Mouse (Mus musculus) MEL (cell line): Measurements from ENCODE around the gene Slc35e3. TPM values are rescaled to one million over a fixed set of nuclear protein-coding genes. Genes with fewer than 3 reads are reported as not detected.

ENCODE experiments used
- DNase-seq: peaks from one replicate; pipeline ENCODE4 v3.0.0; 2011; ENCODE audit warnings: low read depth, low spot score
- H3K27ac ChIP-seq: 2 replicates; pipeline ENCODE4 v1.5.1; 2012; ENCODE audit warnings: low read depth, mild to moderate bottlenecking, control low read depth, low read length, moderate library complexity; ENCODE audit not compliant: control insufficient read depth
- H3K27me3 ChIP-seq, 2 experiments: fragments of 150-350 bp in 1 of 2; sonication (generic) in 1 of 2; 2 replicates each; pipeline ENCODE4 v1.6.1; 2012; ENCODE audit warnings: low read length in 2 of 2, mild to moderate bottlenecking in 2 of 2, improper control_type of control experiment in 1 of 2, moderate library complexity in 1 of 2; ENCODE audit not compliant: insufficient read depth in 2 of 2, control insufficient read depth in 1 of 2
- H3K36me3 ChIP-seq, 2 experiments: 2 replicates each; pipeline ENCODE4 v1.6.1; 2012 to 2014; ENCODE audit warnings: low read length in 2 of 2, improper control_type of control experiment in 1 of 2, inconsistent platforms in 1 of 2, mild to moderate bottlenecking in 1 of 2; ENCODE audit not compliant: insufficient read depth in 2 of 2, control insufficient read depth in 1 of 2
- H3K4me1 ChIP-seq, 2 experiments: fragments of 150-350 bp in 1 of 2; sonication (generic) in 1 of 2; 2 replicates each; pipeline ENCODE4 v1.6.1; 2012; ENCODE audit warnings: low read length in 2 of 2, improper control_type of control experiment in 1 of 2, mild to moderate bottlenecking in 1 of 2; ENCODE audit not compliant: insufficient read depth in 2 of 2, control insufficient read depth in 1 of 2
- H3K4me3 ChIP-seq, 2 experiments: fragments of 150-350 bp in 1 of 2; sonication (generic) in 1 of 2; 2 replicates each; pipeline ENCODE4 v1.5.1; 2012; ENCODE audit warnings: low read depth in 2 of 2, low read length in 2 of 2, mild to moderate bottlenecking in 2 of 2, moderate library complexity in 2 of 2, control low read depth in 1 of 2, improper control_type of control experiment in 1 of 2; ENCODE audit not compliant: control insufficient read depth in 1 of 2, insufficient read depth in 1 of 2
- H3K79me2 ChIP-seq: 2 replicates; pipeline ENCODE4 v1.6.1; 2012; ENCODE audit warnings: mild to moderate bottlenecking, low read length, moderate library complexity; ENCODE audit not compliant: control insufficient read depth, poor library complexity, insufficient read depth
- H3K9ac ChIP-seq: 2 replicates; pipeline ENCODE4 v1.6.1; 2012; ENCODE audit warnings: low read depth, mild to moderate bottlenecking, control low read depth, low read length, moderate library complexity; ENCODE audit not compliant: control insufficient read depth, poor library complexity, severe bottlenecking
- H3K9me3 ChIP-seq: fragments of 150-350 bp; sonication (generic); replicated peaks from 2 replicates; pipeline ENCODE4 v1.6.1; 2012; ENCODE audit warnings: mild to moderate bottlenecking, low read length, improper control_type of control experiment, moderate library complexity; ENCODE audit not compliant: insufficient read depth
- BHLHE40 ChIP-seq: IDR thresholded peaks from 2 replicates; pipeline ENCODE4 v1.6.1; 2012; ENCODE audit warnings: low read depth, mild to moderate bottlenecking, inconsistent platforms, low read length, improper control_type of control experiment, borderline replicate concordance
- ELF1 ChIP-seq: IDR thresholded peaks from 2 replicates; pipeline ENCODE4 v1.6.1; 2014; ENCODE audit warnings: low read depth, mild to moderate bottlenecking, inconsistent platforms, low read length, improper control_type of control experiment, moderate library complexity
- EP300 ChIP-seq, 2 experiments: IDR thresholded peaks; 2 replicates each; pipeline ENCODE4 v1.6.1; 2011; ENCODE audit warnings: improper control_type of control experiment in 2 of 2, low read length in 2 of 2, low read depth in 1 of 2, mild to moderate bottlenecking in 1 of 2
- ETS1 ChIP-seq: IDR thresholded peaks from 2 replicates; pipeline ENCODE4 v1.6.1; 2012; ENCODE audit warnings: low read depth, mild to moderate bottlenecking, inconsistent platforms, low read length, improper control_type of control experiment, moderate library complexity
- GABPA ChIP-seq: IDR thresholded peaks from 2 replicates; pipeline ENCODE4 v1.6.1; 2012; ENCODE audit warnings: low read depth, mild to moderate bottlenecking, inconsistent platforms, low read length, improper control_type of control experiment, moderate library complexity
- GATA1 ChIP-seq: IDR thresholded peaks from 2 replicates; pipeline ENCODE4 v1.6.1; 2011; ENCODE audit warnings: low read depth, low read length, improper control_type of control experiment
- MAFK ChIP-seq: IDR thresholded peaks from 2 replicates; pipeline ENCODE4 v1.6.1; 2011; ENCODE audit warnings: low read depth, mild to moderate bottlenecking, low read length, improper control_type of control experiment, borderline replicate concordance
- MAX ChIP-seq: IDR thresholded peaks from 2 replicates; pipeline ENCODE4 v1.6.1; 2011; ENCODE audit warnings: low read length, improper control_type of control experiment
- MAZ ChIP-seq: IDR thresholded peaks from 2 replicates; pipeline ENCODE4 v1.6.1; 2012; ENCODE audit warnings: low read depth, mild to moderate bottlenecking, inconsistent platforms, low read length, improper control_type of control experiment
- MXI1 ChIP-seq: IDR thresholded peaks from 2 replicates; pipeline ENCODE4 v1.6.1; 2011; ENCODE audit warnings: mild to moderate bottlenecking, low read depth, low read length, improper control_type of control experiment
- MYC ChIP-seq: IDR thresholded peaks from 2 replicates; pipeline ENCODE4 v1.6.1; 2011; ENCODE audit warnings: low read depth, mild to moderate bottlenecking, low read length, improper control_type of control experiment, moderate library complexity
- NRF1 ChIP-seq: IDR thresholded peaks from 2 replicates; pipeline ENCODE4 v1.6.1; 2014; ENCODE audit warnings: low read depth, mild to moderate bottlenecking, inconsistent platforms, low read length, improper control_type of control experiment, moderate library complexity; ENCODE audit not compliant: poor library complexity, insufficient read depth, severe bottlenecking
- POLR2AphosphoS5 ChIP-seq: IDR thresholded peaks from 2 replicates; pipeline ENCODE4 v1.6.1; 2012; ENCODE audit warnings: low read depth, borderline replicate concordance, mild to moderate bottlenecking, inconsistent platforms, low read length, moderate library complexity, mixed read lengths
- RAD21 ChIP-seq: IDR thresholded peaks from 2 replicates; pipeline ENCODE4 v1.6.1; 2011; ENCODE audit warnings: mild to moderate bottlenecking, low read depth, low read length, improper control_type of control experiment
- RCOR1 ChIP-seq: IDR thresholded peaks from 2 replicates; pipeline ENCODE4 v1.6.1; 2012; ENCODE audit warnings: low read depth, mild to moderate bottlenecking, inconsistent platforms, low read length, improper control_type of control experiment
- SIN3A ChIP-seq: IDR thresholded peaks from 2 replicates; pipeline ENCODE4 v1.6.1; 2012; ENCODE audit warnings: low read length, improper control_type of control experiment, inconsistent platforms
- SMC3 ChIP-seq: IDR thresholded peaks from 2 replicates; pipeline ENCODE4 v1.6.1; 2011; ENCODE audit warnings: low read depth, low read length, improper control_type of control experiment
- TAL1 ChIP-seq: IDR thresholded peaks from 2 replicates; pipeline ENCODE4 v1.6.1; 2012; ENCODE audit warnings: mild to moderate bottlenecking, inconsistent platforms, low read length, moderate library complexity, mixed read lengths
- TCF12 ChIP-seq: IDR thresholded peaks from 2 replicates; pipeline ENCODE4 v1.6.1; 2014; ENCODE audit warnings: low read depth, mild to moderate bottlenecking, inconsistent platforms, low read length, improper control_type of control experiment, moderate library complexity
- UBTF ChIP-seq: IDR thresholded peaks from 2 replicates; pipeline ENCODE4 v1.6.1; 2012; ENCODE audit warnings: low read depth, mild to moderate bottlenecking, inconsistent platforms, low read length, improper control_type of control experiment, moderate library complexity, borderline replicate concordance; ENCODE audit not compliant: insufficient read depth
- USF2 ChIP-seq, 2 experiments: IDR thresholded peaks; 2 replicates each; pipeline ENCODE4 v1.6.1; 2011 to 2012; ENCODE audit warnings: improper control_type of control experiment in 2 of 2, low read length in 2 of 2, borderline replicate concordance in 1 of 2, inconsistent platforms in 1 of 2, low read depth in 1 of 2, mild to moderate bottlenecking in 1 of 2; ENCODE audit not compliant: insufficient read depth in 1 of 2
- ZC3H11A ChIP-seq: IDR thresholded peaks from 2 replicates; pipeline ENCODE4 v1.6.1; 2012; ENCODE audit warnings: low read depth, mild to moderate bottlenecking, inconsistent platforms, low read length, improper control_type of control experiment
- ZKSCAN1 ChIP-seq: IDR thresholded peaks from 2 replicates; pipeline ENCODE4 v1.6.1; 2012; ENCODE audit warnings: low read depth, mild to moderate bottlenecking, inconsistent platforms, low read length, improper control_type of control experiment, moderate library complexity
- ZNF384 ChIP-seq: IDR thresholded peaks from 2 replicates; pipeline ENCODE4 v1.6.1; 2012; ENCODE audit warnings: low read depth, mild to moderate bottlenecking, inconsistent platforms, low read length, improper control_type of control experiment
- polyA plus RNA-seq, 2 experiments: library from polyadenylated mRNA; stranded (reverse) in 1 of 2; unstranded in 1 of 2; fragments of >175 nt in 1 of 2; fragments of >200 nt in 1 of 2; gene quantifications; 2 replicates each; pipeline versions ENCODE4 v1.2.1 to v1.2.4; 2012; ENCODE audit warnings: low replicate concordance in 2 of 2, low read depth in 1 of 2; ENCODE audit not compliant: insufficient read length in 2 of 2, insufficient read depth in 1 of 2, missing spikeins in 1 of 2
- total RNA-seq: library from RNA; depleted of rRNA; stranded (reverse); fragments of 300-350 nt; gene quantifications from 2 replicates; pipeline ENCODE4 v1.2.3, GENCODE M21; 2012

Gene Slc35e3
- total and polyA plus RNA-seq, 3 experiments, result 3.7 to 7.4 TPM; not detected in 1

DNA sequence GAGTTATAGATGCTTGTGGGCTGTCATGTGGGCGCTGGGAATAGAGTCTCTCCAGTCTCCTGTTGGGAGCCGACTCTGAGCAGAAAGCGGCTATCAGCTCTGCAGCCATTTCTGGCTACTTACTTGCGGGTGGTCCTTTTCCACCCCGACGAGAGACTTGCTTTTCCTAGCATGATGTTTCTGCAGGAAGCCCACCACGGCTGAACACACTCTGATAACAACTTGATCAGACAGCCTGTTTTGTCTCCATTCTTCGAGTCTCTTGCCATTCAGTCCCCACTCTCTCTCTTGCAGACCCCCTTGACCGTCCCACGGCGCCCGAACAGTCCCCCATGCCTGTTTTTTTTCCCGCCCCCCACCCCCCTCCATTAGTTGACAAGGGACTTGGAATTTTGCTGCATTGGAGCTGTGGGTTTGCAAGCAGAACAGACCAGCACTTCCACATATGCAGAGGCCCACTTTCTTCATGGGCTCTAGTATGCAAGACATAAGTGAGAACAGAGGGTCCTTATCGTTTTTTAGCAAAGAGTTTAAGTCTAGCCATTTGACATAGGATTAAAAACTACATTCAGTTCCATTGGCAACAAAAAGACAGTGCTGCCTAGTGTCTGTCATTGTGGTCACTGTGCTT lies 13.1 kb downstream of the Slc35e3 start:
- DNase-seq, result no peak
- Histone ChIP-seq H3K27ac (no peak overlapping the region), H3K36me3 (peaks cover 0 to 17% of the 10 kb centered on the region in 2 experiments; a peak in 2 of 4 replicates), H3K4me3 (no peak overlapping the region), H3K27me3 (no peaks in the 10 kb centered on the region), H3K9ac (no peak overlapping the region), H3K79me2 (no peaks in the 10 kb centered on the region), H3K9me3 (no peaks in the 10 kb centered on the region), H3K4me1 (peaks cover 5 to 16% of the 10 kb centered on the region in 2 experiments; a peak in 2 of 4 replicates)
- no peak for TF ChIP-seq GATA1
- no peak for TF ChIP-seq NRF1
- peak; percentile 36; the same call in 1 of the 2 replicates for TF ChIP-seq TAL1
- no peak for TF ChIP-seq BHLHE40
- no peak for TF ChIP-seq ELF1
- TF ChIP-seq MAZ, result no peak
- no peak for TF ChIP-seq ZNF384

- peak; percentile 85 for DNase-seq
- Histone ChIP-seq H3K9ac (no peak overlapping the region), H3K4me1 (peaks cover 5 to 15% of the 10 kb centered on the region in 2 experiments; a peak in 2 of 4 replicates), H3K27me3 (no peaks in the 10 kb centered on the region), H3K79me2 (no peaks in the 10 kb centered on the region), H3K9me3 (no peaks in the 10 kb centered on the region), H3K36me3 (peaks cover 0 to 16% of the 10 kb centered on the region in 2 experiments; a peak in 2 of 4 replicates), H3K4me3 (no peak overlapping the region), H3K27ac (peak overlapping the region; percentile 39; the same call in 1 of the 2 replicates)
- TF ChIP-seq EP300 (IDR thresholded peaks at IDR 0.05; ENCODE audit: low read depth in 1 of 2, low read length in 2 of 2) (peak; percentile 68 to 69), GATA1 (peak; percentile 76), SIN3A (peak; percentile 64), POLR2AphosphoS5 (no peak), TAL1 (peak; percentile 89), MYC (0 out of 2 replicates have a peak, but pooled peaks have one; percentile 26), MAX (no peak), TCF12 (peak; percentile 81), ZC3H11A (no peak), RCOR1 (0 out of 2 replicates have a peak, but pooled peaks have one; percentile 32), MAZ (0 out of 2 replicates have a peak, but pooled peaks have one; percentile 17), MXI1 (peak; percentile 55), ZKSCAN1 (peak; percentile 88), SMC3 (no peak), UBTF (no peak), ETS1 (peak; percentile 60), RAD21 (no peak), BHLHE40 (no peak), MAFK (no peak), GABPA (no peak), USF2 (IDR thresholded peaks at IDR 0.05; ENCODE audit: borderline replicate concordance in 1 of 2, insufficient read depth in 1 of 2, low read depth in 1 of 2, low read length in 2 of 2) (no peak)
These were observed 14.0 kb downstream of the Slc35e3 start for GRCm38 (mm10) chr10:117732184-117732583.
